Mouse (Mus musculus): ENCODE results near the gene Tceanc. TPM values are rescaled to one million over a fixed set of nuclear protein-coding genes. Genes with fewer than 3 reads are reported as not detected.

The Tceanc gene
- polyA plus RNA-seq, 1 experiment from 2014 or later = 7.6 TPM

DNA sequence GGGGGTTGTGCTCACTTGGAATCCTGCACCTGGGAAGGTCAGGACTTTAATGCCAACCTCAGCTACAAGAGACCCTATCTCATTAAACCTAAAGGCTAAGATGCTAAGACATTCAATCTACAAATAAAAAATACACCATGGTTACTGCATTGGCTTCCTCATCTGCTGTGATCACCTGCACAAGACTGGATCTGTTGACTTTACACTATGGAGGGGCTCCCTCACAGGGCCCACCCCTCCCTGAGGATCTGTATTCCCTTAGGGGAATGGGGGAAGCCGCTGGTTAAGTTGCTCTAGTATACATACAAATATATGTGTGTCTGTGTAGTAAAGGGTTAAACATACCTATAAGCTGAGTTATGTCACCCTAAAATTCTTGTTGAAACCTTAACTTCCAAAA is 62.8 kb downstream of the Tceanc start:
- 93% methylated on average over 1 of the region's 1 CpGs for WGBS
- no peaks in the 10 kb centered on the region for H3K9me3 ChIP-seq (ENCODE audit: control insufficient read depth, low read length)
- no peaks in the 10 kb centered on the region for H3K4me1 ChIP-seq (replicated peaks; ENCODE audit: control insufficient read depth, insufficient read depth, low read length)
- H3K27me3 ChIP-seq (ENCODE audit: control insufficient read depth, insufficient read depth, low read depth, low read length) = no peaks in the 10 kb centered on the region
- ATAC-seq (ENCODE audit: low read depth) = no peak
- no peak overlapping the region for H3K4me3 ChIP-seq (ENCODE audit: low read length)
- H3K4me2 ChIP-seq (ENCODE audit: low read depth, low read length) = no peak overlapping the region
- H3K36me3 ChIP-seq (ENCODE audit: control insufficient read depth, insufficient read depth, low read length) = no peaks in the 10 kb centered on the region; the same call in 1 of the 2 replicates
- H3K27ac ChIP-seq (ENCODE audit: low read length) = no peak overlapping the region
- no peak overlapping the region for H3K9ac ChIP-seq (ENCODE audit: low read length)

DNA sequence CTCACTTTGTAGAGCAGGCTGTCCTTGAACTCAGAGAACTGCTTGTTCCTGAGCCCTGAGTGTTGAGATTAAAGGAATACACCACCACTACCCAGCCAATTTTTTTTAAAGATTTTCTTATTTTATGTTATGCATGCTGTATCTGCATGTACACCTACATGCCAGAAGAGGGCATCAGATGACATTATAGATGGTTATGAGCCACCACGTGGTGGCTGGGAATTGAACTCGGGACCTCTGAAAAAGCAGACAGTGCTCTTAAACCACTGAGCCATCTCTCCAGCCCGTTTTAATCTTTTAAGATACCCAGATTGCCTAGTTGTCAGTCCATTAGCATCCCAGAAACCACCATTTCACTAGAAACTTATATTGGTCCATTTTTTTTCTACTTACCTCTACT is 64.0 kb downstream of the Tceanc start:
- Histone ChIP-seq H3K36me3 (ENCODE audit: control insufficient read depth, insufficient read depth, low read length) (no peaks in the 10 kb centered on the region; the same call in 1 of the 2 replicates), H3K4me1 (replicated peaks; ENCODE audit: control insufficient read depth, insufficient read depth, low read length) (no peaks in the 10 kb centered on the region), H3K9ac (ENCODE audit: low read length) (no peak overlapping the region), H3K9me3 (ENCODE audit: control insufficient read depth, low read length) (no peaks in the 10 kb centered on the region), H3K27ac (ENCODE audit: low read length) (no peak overlapping the region), H3K27me3 (ENCODE audit: control insufficient read depth, insufficient read depth, low read depth, low read length) (no peaks in the 10 kb centered on the region), H3K4me3 (ENCODE audit: low read length) (no peak overlapping the region), H3K4me2 (ENCODE audit: low read depth, low read length) (no peak overlapping the region)
- ATAC-seq (ENCODE audit: low read depth) = no peak
- WGBS = 67% methylated on average over 3 of the region's 3 CpGs

DNA sequence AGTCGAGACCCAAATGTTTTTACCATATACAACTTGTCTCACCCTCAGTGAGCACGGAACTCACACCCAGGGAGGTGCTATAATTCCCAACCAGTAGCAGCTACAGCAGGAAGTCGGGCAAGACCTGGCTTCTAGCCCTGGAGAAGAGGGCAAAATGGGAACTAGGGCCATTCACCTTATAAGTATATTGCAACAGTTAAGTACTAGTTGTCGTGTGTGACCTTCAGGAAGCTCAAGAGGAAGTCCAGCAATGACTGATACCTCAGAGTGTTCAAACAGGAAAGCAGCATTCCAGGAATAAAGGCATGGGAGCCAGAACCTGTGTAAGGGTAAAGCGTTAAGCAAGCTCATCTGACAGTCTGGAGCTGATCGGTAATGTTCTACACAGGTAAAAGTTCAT is 64.8 kb downstream of the Tceanc start:
- no peaks in the 10 kb centered on the region for H3K27me3 ChIP-seq (ENCODE audit: control insufficient read depth, insufficient read depth, low read depth, low read length)
- no peak overlapping the region for H3K9ac ChIP-seq (ENCODE audit: low read length)
- H3K27ac ChIP-seq (ENCODE audit: low read length) = no peak overlapping the region
- H3K4me2 ChIP-seq (ENCODE audit: low read depth, low read length) = no peak overlapping the region
- H3K4me3 ChIP-seq (ENCODE audit: low read length) = no peak overlapping the region
- no peak for ATAC-seq (ENCODE audit: low read depth)
- WGBS = 70% methylated on average over 6 of the region's 6 CpGs
- H3K9me3 ChIP-seq (ENCODE audit: control insufficient read depth, low read length) = no peaks in the 10 kb centered on the region
- no peaks in the 10 kb centered on the region; the same call in 1 of the 2 replicates for H3K36me3 ChIP-seq (ENCODE audit: control insufficient read depth, insufficient read depth, low read length)
- H3K4me1 ChIP-seq (replicated peaks; ENCODE audit: control insufficient read depth, insufficient read depth, low read length) = no peaks in the 10 kb centered on the region

Other genes starting within 250 kb of the Tceanc start
- gene Trappc2, start 78.0 kb downstream of the Tceanc start, polyA plus RNA-seq (2015; fragmentation: Nextera tagmentation; extraction: Ambion mirVana) = 37.7 and 38.4 TPM in 2 replicates
- gene Ofd1, start 77.9 kb downstream of the Tceanc start, polyA plus RNA-seq (2015; fragmentation: Nextera tagmentation; extraction: Ambion mirVana) = 6.8 and 6.9 TPM in 2 replicates
- gene Rab9, start 38.7 kb downstream of the Tceanc start, polyA plus RNA-seq (2015; fragmentation: Nextera tagmentation; extraction: Ambion mirVana) = 64.5 and 67.6 TPM in 2 replicates
- gene Egfl6, start 67.2 kb upstream of the Tceanc start, polyA plus RNA-seq (2015; fragmentation: Nextera tagmentation; extraction: Ambion mirVana) = 98.2 and 123 TPM in 2 replicates

Data from lung, embryonic 16.5 days (tissue).